Mouse (Mus musculus) layer of hippocampus, adult 6 months (tissue): ENCODE data around the gene Mosmo. TPM values are rescaled to one million over a fixed set of nuclear protein-coding genes. Genes with fewer than 3 reads are reported as not detected.

ENCODE experiments used
- long read RNA-seq, 2 experiments: library from polyadenylated mRNA; unstranded; transcript quantifications; one replicate each; pipeline ENCODE4 v2.0.0; 2019 to 2020
- polyA plus RNA-seq: library from polyadenylated mRNA; unstranded; fragments of <200 nt; fragmentation: Nextera tagmentation; gene quantifications from 2 replicates; pipeline ENCODE4 v1.2.3, GENCODE M21; 2021

The Mosmo gene
- polyA plus RNA-seq, result 9.6 and 11.2 TPM in 2 replicates
- long read RNA-seq, experiment 1, full-length matches to known transcripts, result 5 of 32 reads
- long read RNA-seq, experiment 1, partial matches to known transcripts, result 1 of 32 reads
- long read RNA-seq, experiment 1, other reads (novel, unspliced or antisense), result 26 of 32 reads
- long read RNA-seq, experiment 2, partial matches to known transcripts, result 0 of 10 reads
- long read RNA-seq, experiment 2, other reads (novel, unspliced or antisense), result 10 of 10 reads

DNA sequence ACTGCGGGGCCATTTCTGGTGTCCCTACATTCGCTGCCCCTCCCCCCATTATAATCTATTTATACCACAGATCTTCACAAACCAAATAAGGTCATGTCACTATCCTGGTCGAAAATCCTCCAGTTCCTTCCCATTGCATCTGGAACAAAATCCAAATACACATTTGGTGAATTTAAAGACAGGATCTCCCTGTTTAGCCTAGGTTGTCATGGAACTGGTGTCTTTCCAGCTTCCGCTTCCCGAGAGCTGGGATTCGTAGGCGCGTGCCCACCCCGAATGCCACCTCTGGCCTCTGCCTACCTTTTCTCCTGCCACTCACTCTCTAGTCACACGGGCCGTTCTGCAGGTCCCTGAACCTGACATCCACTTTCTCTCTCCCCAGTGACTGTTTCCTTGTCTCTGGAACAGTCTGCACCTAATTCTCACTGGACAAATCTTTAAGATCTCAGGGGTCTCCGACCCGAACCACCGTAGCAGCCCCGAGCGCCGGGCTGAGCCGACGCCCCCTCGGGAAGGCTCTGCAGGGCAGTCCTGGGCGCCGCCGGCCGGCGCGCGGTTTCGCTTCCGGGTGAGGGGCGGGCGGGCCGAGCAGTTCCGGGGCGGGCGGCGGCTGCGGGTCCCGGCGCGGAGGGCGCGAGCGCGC, at the start of gene Mosmo:
Mosmo (plus strand) TSS at position 618 of the 643 bp plus-strand sequence.

GRCm38 (mm10) chr7:120634711-120635361, 42.6 kb upstream of the Mosmo start, which contains the start of gene Uqcrc2:
Uqcrc2 (plus strand) TSS chr7:120635176.

GRCm38 (mm10) chr7:120670153-120670875, 7.1 kb upstream of the Mosmo start, which contains the start of gene Pdzd9:
Pdzd9 (minus strand) TSS chr7:120670343.

DNA sequence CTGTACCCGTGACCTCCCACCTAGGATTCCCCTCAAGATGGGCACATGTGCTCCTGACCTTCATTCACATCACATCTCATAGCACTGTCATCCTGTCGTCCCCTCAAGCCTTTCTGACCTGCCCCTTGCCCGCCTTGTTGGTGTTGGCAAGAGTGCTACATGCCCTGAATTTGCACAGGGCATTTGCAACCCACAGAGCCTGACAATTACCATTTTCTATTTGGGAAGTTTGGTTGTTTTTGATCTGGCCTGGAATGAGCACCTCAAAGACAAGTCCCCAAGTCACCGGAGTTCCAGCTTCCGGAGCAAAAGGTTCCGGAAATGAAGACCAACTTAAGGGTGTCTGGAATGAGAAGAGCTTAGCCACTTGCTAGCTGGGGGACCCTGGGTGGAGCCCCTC, 61.6 kb downstream of the Mosmo start, which contains the start of gene Vwa3a:
Vwa3a (plus strand) TSS at position 301 of the 400 bp plus-strand sequence.

Other genes starting within 250 kb of the Mosmo start
- 234 and 247 TPM in 2 replicates for gene Uqcrc2, start 42.4 kb upstream of the Mosmo start, polyA plus RNA-seq
- 0.13 and 0.18 TPM in 2 replicates for gene Pdzd9, start 7.3 kb upstream of the Mosmo start, polyA plus RNA-seq
- 3.2 and 3.6 TPM in 2 replicates for gene Vwa3a, start 61.7 kb downstream of the Mosmo start, polyA plus RNA-seq
- gene Gm5737, start 134.7 kb downstream of the Mosmo start, polyA plus RNA-seq, result not detected in 2 replicates
- gene Eef2k, start 165.2 kb downstream of the Mosmo start, polyA plus RNA-seq, result 6.8 and 7.3 TPM in 2 replicates
- gene Polr3e, start 240.1 kb downstream of the Mosmo start, polyA plus RNA-seq, result 12.0 and 12.6 TPM in 2 replicates